In the genomic region with DNA sequence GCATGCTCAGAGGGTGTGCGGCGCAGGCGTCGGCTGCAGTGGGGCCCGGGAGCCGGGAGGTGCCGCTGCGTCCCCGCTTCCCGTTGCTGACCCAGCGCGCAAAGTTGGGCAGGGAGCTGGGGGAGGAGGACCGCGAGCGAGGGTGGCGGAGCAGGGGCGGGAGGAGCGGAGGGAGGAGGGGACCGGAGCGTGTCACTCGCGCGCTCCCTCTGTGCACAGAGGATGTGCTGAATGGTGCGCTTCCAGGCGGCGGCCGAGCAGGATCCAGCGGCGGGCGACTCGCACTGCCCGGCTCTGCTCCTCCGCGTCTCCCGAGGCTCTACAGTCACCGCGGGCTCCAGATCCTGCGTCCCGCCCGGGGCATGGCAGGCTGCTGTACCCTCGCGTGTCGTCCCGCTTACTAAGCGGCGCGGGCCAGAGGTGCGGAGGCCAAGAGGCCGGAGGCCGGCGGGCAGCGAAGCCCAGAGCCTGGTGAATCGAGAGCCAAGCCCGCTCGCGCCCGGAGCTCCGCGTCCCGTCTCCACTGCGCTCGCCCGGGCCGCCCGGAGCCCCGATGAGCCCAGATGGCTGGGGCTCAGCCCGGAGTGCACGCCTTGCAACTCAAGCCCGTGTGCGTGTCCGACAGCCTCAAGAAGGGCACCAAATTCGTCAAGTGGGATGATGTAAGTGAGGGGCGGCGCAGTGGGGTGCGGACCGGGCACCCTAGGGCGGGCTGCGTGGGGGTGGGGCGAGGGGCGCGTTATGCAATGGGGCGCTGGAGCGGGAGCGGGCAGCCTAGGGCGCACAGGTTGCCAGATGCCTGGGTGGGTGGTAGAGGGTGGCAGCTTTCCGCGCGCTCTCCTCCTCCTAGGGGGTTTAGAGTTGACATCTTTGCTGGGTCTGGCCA, we compare ENCODE assay signal across 8 mouse cellular contexts. TPM values are rescaled to one million over a fixed set of nuclear protein-coding genes. Genes with fewer than 3 reads are reported as not detected.
DNase-seq lines count a peak whose midpoint lies in the region; ATAC-seq and TF ChIP-seq lines count a peak whose summit lies in the region.

Gene Plcb1 (plus strand): TSS at position 98 of the 886 bp plus-strand sequence.

- peak within 1 kb of the TSS; percentile 72 for H3K9ac ChIP-seq in hindbrain, embryonic 11.5 days (ENCODE audit: low read depth, low read length)
- H3K9ac ChIP-seq in lung, embryonic 15.5 days = peak within 1 kb of the TSS; percentile 75

- POLR2A ChIA-PET in Patski (lab: Charles Lee) = interaction anchor here (0.5 kb wide), 1 partner anchor 73 kb away, joined by 3 read pairs; no protein-coding TSS in a partner anchor

- H3K4me2 ChIP-seq in hindbrain, embryonic 11.5 days (replicated peaks; ENCODE audit: low read depth, low read length) = peak within 1 kb of the TSS; percentile 97
- H3K4me2 ChIP-seq in lung, embryonic 15.5 days = peak within 1 kb of the TSS; percentile 91

- no peak; the same call in 1 of the 2 replicates for TF ChIP-seq POLR2A in olfactory bulb, adult 2 months (IDR thresholded peaks at IDR 0.05; ENCODE audit: insufficient read depth, low read depth, low read length)

- in situ Hi-C loops in Patski (cut with MboI; ENCODE audit: low pct_unique_long_range_greater_than_20kb) = loop anchor here (5.0 kb wide), 1 partner anchor 536 kb away; no protein-coding TSS in a partner anchor

- peak within 1 kb of the TSS; percentile 64 for H3K4me3 ChIP-seq in hindbrain, embryonic 11.5 days (ENCODE audit: low read depth, low read length)
- H3K4me3 ChIP-seq in lung, embryonic 15.5 days = peak within 1 kb of the TSS; percentile 77
- H3K4me3 ChIP-seq in olfactory bulb, adult 2 months (ENCODE audit: insufficient read depth, low read depth, low read length) = peak within 1 kb of the TSS; percentile 80

- peak; percentile 69 for ATAC-seq in Patski
- ATAC-seq in hindbrain, embryonic 11.5 days (ENCODE audit: low FRiP score) = peak; percentile 98
- ATAC-seq in lung, embryonic 15.5 days (ENCODE audit: borderline replicate concordance, extremely low read depth, low FRiP score, low TSS enrichment) = peak; percentile 98

- no peaks in the 10 kb centered on the region for H3K36me3 ChIP-seq in hindbrain, embryonic 11.5 days (ENCODE audit: control insufficient read depth, insufficient read depth, low read length)
- H3K36me3 ChIP-seq in lung, embryonic 15.5 days = no peaks in the 10 kb centered on the region

- H3K9me3 ChIP-seq in hindbrain, embryonic 11.5 days (ENCODE audit: control insufficient read depth, low read length) = no peaks in the 10 kb centered on the region
- H3K9me3 ChIP-seq in lung, embryonic 15.5 days = no peaks in the 10 kb centered on the region

- under 1% methylated on average over 70 of the region's 88 CpGs for WGBS in hindbrain, embryonic 11.5 days
- under 1% methylated on average over 82 of the region's 88 CpGs for WGBS in lung, embryonic 15.5 days
- WGBS in olfactory bulb, adult 2 months = under 1% methylated on average over 88 of the region's 88 CpGs

- H3K27ac ChIP-seq in hindbrain, embryonic 11.5 days (ENCODE audit: low read depth, low read length) = peak within 1 kb of the TSS; percentile 54
- H3K27ac ChIP-seq in lung, embryonic 15.5 days = peak within 1 kb of the TSS; percentile 60; the same call in 1 of the 2 replicates
- peak within 1 kb of the TSS; percentile 93 for H3K27ac ChIP-seq in olfactory bulb, adult 2 months (ENCODE audit: insufficient read depth, low read depth, low read length)

- 0 out of 2 replicates have a peak, but pooled peaks cover 3% of the 10 kb centered on the region for H3K4me1 ChIP-seq in hindbrain, embryonic 11.5 days (replicated peaks; ENCODE audit: control insufficient read depth, insufficient read depth, low read length)
- H3K4me1 ChIP-seq in lung, embryonic 15.5 days = peaks cover 14% of the 10 kb centered on the region
- H3K4me1 ChIP-seq in olfactory bulb, adult 2 months (ENCODE audit: control insufficient read depth, insufficient read depth, low read length) = no peaks in the 10 kb centered on the region; the same call in 1 of the 2 replicates

- TF ChIP-seq CTCF in Patski (IDR thresholded peaks at IDR 0.05) = peak; percentile 90
- TF ChIP-seq CTCF in olfactory bulb, adult 2 months (IDR thresholded peaks at IDR 0.05; ENCODE audit: insufficient read depth, low read depth, low read length) = peak; percentile 95

- DNase-seq in Patski (ENCODE audit: low read depth, low spot score) = no peak
- peak; percentile 91 to 95 for DNase-seq in cerebellum, postnatal 14 days
- DNase-seq in frontal cortex, postnatal 14 days (ENCODE audit: low spot score in 2 of 2) = peak; percentile 71 to 84
- DNase-seq in hindbrain, embryonic 11.5 days (ENCODE audit: low spot score) = peak; percentile 86
- peak; percentile 88 to 95 for DNase-seq in layer of hippocampus, postnatal 10 days (ENCODE audit: low spot score in 2 of 2)
- DNase-seq in testis, postnatal 14 days (ENCODE audit: low spot score) = peak; percentile 61

- peaks cover 23% of the 10 kb centered on the region for H3K27me3 ChIP-seq in Patski
- peaks cover 2% of the 10 kb centered on the region; the same call in 1 of the 2 replicates for H3K27me3 ChIP-seq in hindbrain, embryonic 11.5 days (ENCODE audit: control insufficient read depth, insufficient read depth, low read length)
- H3K27me3 ChIP-seq in lung, embryonic 15.5 days = no peaks in the 10 kb centered on the region

- CTCF ChIA-PET in Patski (lab: Charles Lee) = no interaction called here

RNA-seq across cellular contexts. Expression of gene Plcb1, which starts in this region (rescaled TPM):
- 0.09 TPM for polyA plus RNA-seq in Patski (2021)
- polyA plus RNA-seq in hindbrain, embryonic 11.5 days (2014; fragmentation: Nextera tagmentation; extraction: Ambion mirVana) = 9.5 and 10.7 TPM in 2 replicates
- total RNA-seq in layer of hippocampus, postnatal 10 days (2021) = 100 to 1,000 TPM in 1 of 2 experiments, 10 to 100 TPM in 1; 98.5 to 100 TPM
- 14.5 and 16.2 TPM in 2 replicates for polyA plus RNA-seq in lung, embryonic 15.5 days (2015; fragmentation: Nextera tagmentation; extraction: Ambion mirVana)
- polyA plus RNA-seq in olfactory bulb, adult 2 months (2012; ENCODE audit: insufficient read depth, insufficient read length, low replicate concordance, missing spikeins) = 72.1 and 73.6 TPM in 2 replicates

Comparison
In these comparisons a context has a peak if more than half of its experiments do, and no peak if none do; other contexts are left out.
1. Peak in ATAC-seq in Patski; RNA of the gene not detected or under 1 TPM.